Mouse (Mus musculus): ENCODE results near the gene Fstl3. TPM values are rescaled to one million over a fixed set of nuclear protein-coding genes. Genes with fewer than 3 reads are reported as not detected.

Gene Fstl3
- polyA plus RNA-seq, 1 experiment: 2.5 TPM

DNA sequence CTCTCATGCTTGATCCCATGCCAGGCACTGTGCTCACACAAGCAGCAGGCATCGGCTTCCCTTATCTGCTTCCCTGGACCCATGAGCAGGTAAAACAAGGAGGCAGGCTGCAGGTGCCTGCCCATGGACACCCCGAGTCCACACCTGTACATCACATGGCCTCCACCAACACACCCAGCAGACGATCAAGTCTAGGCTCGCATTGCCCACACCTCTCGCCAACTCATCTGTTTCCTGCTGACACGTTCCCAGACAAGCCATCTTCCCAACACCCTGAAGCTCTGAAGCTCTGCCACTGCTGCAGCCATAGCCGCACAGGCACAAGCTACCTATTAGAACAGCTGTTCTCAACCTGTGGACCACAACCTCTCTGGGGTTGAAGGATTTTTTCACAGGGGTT is 12.8 kb upstream of the Fstl3 start:
- no peak for DNase-seq
- no peak for TF ChIP-seq POLR2A (IDR thresholded peaks at IDR 0.05; ENCODE audit: borderline replicate concordance, insufficient read depth, low read length)
- no peak for TF ChIP-seq CTCF (IDR thresholded peaks at IDR 0.05; ENCODE audit: borderline replicate concordance, insufficient read depth, low read depth, low read length)

DNA sequence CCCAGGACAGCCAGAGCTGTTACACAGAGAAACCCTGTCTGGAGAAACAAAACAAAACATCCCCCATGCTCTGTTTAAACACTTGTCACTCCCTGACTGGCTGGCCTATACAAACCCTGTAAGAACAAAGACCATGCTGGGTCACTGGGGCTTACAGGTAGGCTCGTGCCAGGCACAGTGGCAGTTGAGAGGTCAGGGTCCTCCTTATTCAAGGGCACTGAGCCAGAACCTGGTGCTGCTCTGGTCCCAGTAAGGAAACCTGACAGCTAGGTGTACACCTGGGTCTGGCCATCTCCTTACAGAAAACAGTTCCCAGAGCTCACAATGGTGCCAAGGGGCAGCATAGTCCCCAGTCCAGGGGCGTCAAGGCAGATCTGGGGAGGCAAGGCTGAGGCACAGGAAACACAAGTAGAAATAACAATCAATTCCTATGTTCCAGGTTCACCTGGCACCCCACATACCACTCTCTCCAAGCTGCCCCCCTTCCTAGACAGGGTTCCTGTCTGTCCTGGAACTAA is 11.8 kb upstream of the Fstl3 start:
- DNase-seq: no peak
- peaks cover 28% of the 10 kb centered on the region for H3K4me1 ChIP-seq (ENCODE audit: control insufficient read depth, insufficient read depth, low read length)
- no peak overlapping the region for H3K27ac ChIP-seq (ENCODE audit: insufficient read depth, low read length)
- H3K4me3 ChIP-seq (replicated peaks; ENCODE audit: insufficient read depth, low read depth, low read length): peak overlapping the region; percentile 82
- WGBS: 39% methylated on average over 2 of the region's 2 CpGs
- H3K27me3 ChIP-seq (ENCODE audit: control insufficient read depth, insufficient read depth, low read length): no peaks in the 10 kb centered on the region
- TF ChIP-seq POLR2A (IDR thresholded peaks at IDR 0.05; ENCODE audit: borderline replicate concordance, insufficient read depth, low read length): no peak

More for the DNA sequence above, 12.8 kb upstream of the Fstl3 start:
- H3K27ac ChIP-seq (ENCODE audit: insufficient read depth, low read length): no peak overlapping the region
- H3K4me3 ChIP-seq (replicated peaks; ENCODE audit: insufficient read depth, low read depth, low read length): no peak overlapping the region
- peaks cover 28% of the 10 kb centered on the region for H3K4me1 ChIP-seq (ENCODE audit: control insufficient read depth, insufficient read depth, low read length)
- H3K27me3 ChIP-seq (ENCODE audit: control insufficient read depth, insufficient read depth, low read length): no peaks in the 10 kb centered on the region
- WGBS: 18% methylated on average over 7 of the region's 7 CpGs

DNA sequence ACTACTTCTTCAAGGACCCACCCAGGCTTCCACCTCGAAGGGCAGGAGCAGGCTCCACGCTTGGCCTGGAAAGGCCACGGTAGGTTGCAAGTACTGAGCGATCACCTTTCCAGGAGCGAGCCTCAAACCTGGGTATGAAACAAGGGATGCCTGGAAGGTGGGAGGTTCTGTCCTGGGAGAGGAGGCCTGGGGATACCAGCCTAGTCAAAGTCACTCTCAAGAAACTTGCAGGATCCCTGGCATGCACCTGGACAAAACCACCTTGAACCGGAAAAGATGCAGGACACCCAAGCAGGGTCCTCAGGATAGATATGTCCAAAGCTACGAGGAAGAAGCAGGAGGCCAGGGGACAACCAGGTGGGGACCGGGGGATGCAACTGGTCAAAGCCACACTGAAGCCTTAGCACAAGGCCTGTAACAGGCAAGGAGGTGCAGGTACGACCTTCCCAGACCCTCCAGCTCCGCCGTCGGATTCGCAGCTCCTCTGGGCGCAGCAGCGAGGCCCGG is 11.0 kb upstream of the Fstl3 start:
- DNase-seq: no peak
- Histone ChIP-seq H3K4me3 (replicated peaks; ENCODE audit: insufficient read depth, low read depth, low read length) (peak overlapping the region; percentile 82), H3K27ac (ENCODE audit: insufficient read depth, low read length) (peak overlapping the region; percentile 77), H3K4me1 (ENCODE audit: control insufficient read depth, insufficient read depth, low read length) (peaks cover 28% of the 10 kb centered on the region), H3K27me3 (ENCODE audit: control insufficient read depth, insufficient read depth, low read length) (no peaks in the 10 kb centered on the region)
- TF ChIP-seq CTCF (IDR thresholded peaks at IDR 0.05; ENCODE audit: borderline replicate concordance, insufficient read depth, low read depth, low read length): no peak
- TF ChIP-seq POLR2A (IDR thresholded peaks at IDR 0.05; ENCODE audit: borderline replicate concordance, insufficient read depth, low read length): no peak
- WGBS: 5% methylated on average over 16 of the region's 16 CpGs

DNA sequence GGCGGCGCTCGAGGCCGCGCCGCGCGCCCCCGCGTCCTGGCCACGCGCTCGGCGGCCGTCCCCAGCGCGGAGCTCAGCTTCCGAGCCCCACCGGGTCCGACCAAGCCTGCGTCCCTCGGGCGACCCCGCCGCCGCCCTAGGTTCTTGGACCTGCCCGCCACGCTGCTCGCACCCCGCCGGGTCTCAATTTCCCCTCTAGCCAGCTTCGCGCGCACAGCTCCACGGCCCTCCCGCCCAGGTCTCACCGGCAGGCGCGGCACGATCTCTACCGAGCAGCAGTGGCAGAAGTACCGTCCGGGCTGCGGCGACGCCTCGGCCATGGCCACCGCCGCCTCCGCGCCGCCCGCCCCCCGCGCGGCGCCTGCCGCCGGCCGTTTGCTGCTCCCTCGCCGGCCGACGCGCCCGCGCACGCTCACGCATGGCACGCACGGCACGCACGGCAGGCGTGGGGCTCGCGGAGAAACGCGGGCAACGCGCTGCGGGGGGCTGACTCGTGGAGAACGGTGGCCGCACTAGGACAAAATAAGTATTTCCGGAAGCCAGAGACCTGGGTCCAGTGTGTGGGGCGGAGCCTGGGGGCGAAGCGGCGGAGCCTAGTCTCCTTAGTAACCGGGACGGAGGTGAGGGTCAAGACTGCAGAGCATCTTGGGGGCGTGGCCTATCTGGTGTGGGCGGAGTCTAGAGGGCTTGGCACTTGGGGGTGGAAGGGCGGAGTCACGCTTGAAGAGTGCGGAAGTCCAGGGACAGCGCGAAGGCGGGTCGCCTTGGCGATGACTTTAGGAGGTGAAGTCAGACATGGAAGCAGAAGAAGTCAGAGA is 10.4 kb upstream of the Fstl3 start, which contains the start of gene Rnf126:
Gene Rnf126, minus strand, starts transcription at position 445 of the 818 bp plus-strand sequence.
- Histone ChIP-seq H3K4me3 (replicated peaks; ENCODE audit: insufficient read depth, low read depth, low read length) (peak within 1 kb of the TSS; percentile 82), H3K27me3 (ENCODE audit: control insufficient read depth, insufficient read depth, low read length) (no peaks in the 10 kb centered on the region), H3K4me1 (ENCODE audit: control insufficient read depth, insufficient read depth, low read length) (peaks cover 28% of the 10 kb centered on the region), H3K27ac (ENCODE audit: insufficient read depth, low read length) (peak within 1 kb of the TSS; percentile 77)
- WGBS: 1% methylated on average over 101 of the region's 101 CpGs
- DNase-seq: peak; percentile 99 to 100
- peak; percentile 52 for TF ChIP-seq POLR2A (IDR thresholded peaks at IDR 0.05; ENCODE audit: borderline replicate concordance, insufficient read depth, low read length)
- TF ChIP-seq CTCF (IDR thresholded peaks at IDR 0.05; ENCODE audit: borderline replicate concordance, insufficient read depth, low read depth, low read length): no peak

DNA sequence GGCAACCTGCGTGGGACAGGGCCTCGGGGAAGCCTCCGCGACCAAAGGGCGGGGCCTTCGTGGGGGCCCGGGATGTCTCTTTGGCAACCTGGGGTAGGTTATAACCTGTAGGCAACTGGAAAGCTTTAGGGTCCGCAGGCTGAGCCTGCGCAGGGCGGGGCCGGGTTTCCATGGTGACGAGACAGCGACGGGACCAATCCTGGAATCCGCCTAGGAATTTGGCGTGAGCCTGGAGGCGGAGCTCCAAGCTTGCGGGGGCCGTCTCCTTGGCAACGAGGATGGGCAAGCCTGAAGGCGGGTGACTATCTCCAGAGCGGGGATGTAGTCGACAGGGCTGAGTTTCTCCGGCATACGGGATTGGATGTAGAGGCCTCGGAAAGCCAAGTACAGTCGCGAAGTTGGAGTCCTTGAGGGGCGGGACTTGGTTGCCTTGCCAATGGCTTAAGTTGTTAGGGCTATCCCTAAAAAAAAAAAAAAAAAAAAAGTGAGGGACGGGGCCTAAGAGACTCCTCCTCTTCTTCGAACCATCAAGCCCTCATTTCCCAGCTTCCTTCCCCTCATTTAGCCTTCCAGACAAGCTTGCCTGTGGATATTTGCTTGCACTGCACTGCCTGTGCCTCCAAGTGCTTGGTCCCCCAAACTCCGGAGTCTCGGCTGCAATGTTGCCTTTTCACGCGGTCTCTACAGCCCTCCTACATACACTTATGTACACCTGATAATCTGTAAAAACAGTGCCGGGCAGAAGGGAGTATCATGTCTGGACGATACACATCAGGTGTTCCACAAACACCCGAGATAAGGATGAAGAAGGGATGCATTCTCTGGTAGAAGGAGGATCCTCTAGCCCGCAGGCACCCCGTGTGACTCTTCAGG is 9.5 kb upstream of the Fstl3 start:
- Histone ChIP-seq H3K27me3 (ENCODE audit: control insufficient read depth, insufficient read depth, low read length) (no peaks in the 10 kb centered on the region), H3K4me3 (replicated peaks; ENCODE audit: insufficient read depth, low read depth, low read length) (peak overlapping the region; percentile 82), H3K4me1 (ENCODE audit: control insufficient read depth, insufficient read depth, low read length) (peaks cover 27% of the 10 kb centered on the region), H3K27ac (ENCODE audit: insufficient read depth, low read length) (peak overlapping the region; percentile 40)
- DNase-seq: peak; percentile 93 to 95
- WGBS: 7% methylated on average over 40 of the region's 40 CpGs
- no peak for TF ChIP-seq CTCF (IDR thresholded peaks at IDR 0.05; ENCODE audit: borderline replicate concordance, insufficient read depth, low read depth, low read length)

DNA sequence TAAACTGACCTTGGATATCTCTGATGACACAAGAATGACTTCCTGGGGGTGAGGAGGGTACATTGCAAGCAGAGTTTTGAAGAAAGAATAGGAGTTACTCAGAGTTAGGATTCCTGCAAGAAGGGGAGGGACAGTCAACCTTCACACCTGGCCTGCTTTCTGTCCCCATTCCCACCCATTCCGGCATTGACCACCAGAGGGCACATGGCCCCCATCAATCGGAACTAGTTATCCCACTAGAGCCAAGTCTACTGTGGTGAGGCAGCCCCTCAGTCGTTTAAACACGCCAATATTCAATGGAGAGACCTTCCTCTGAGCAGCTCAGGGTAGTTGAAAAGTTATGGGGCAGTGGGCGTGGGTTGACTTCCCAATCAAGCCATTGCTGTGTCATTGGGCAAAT is 8.7 kb upstream of the Fstl3 start:
- peak; percentile 67 to 80 for DNase-seq
- H3K27ac ChIP-seq (ENCODE audit: insufficient read depth, low read length): no peak overlapping the region
- TF ChIP-seq POLR2A (IDR thresholded peaks at IDR 0.05; ENCODE audit: borderline replicate concordance, insufficient read depth, low read length): no peak
- peak; percentile 96 for TF ChIP-seq CTCF (IDR thresholded peaks at IDR 0.05; ENCODE audit: borderline replicate concordance, insufficient read depth, low read depth, low read length)
- H3K4me1 ChIP-seq (ENCODE audit: control insufficient read depth, insufficient read depth, low read length): peaks cover 19% of the 10 kb centered on the region
- no peaks in the 10 kb centered on the region for H3K27me3 ChIP-seq (ENCODE audit: control insufficient read depth, insufficient read depth, low read length)
- WGBS: 2% methylated on average over 5 of the region's 5 CpGs
- no peak overlapping the region for H3K4me3 ChIP-seq (replicated peaks; ENCODE audit: insufficient read depth, low read depth, low read length)

DNA sequence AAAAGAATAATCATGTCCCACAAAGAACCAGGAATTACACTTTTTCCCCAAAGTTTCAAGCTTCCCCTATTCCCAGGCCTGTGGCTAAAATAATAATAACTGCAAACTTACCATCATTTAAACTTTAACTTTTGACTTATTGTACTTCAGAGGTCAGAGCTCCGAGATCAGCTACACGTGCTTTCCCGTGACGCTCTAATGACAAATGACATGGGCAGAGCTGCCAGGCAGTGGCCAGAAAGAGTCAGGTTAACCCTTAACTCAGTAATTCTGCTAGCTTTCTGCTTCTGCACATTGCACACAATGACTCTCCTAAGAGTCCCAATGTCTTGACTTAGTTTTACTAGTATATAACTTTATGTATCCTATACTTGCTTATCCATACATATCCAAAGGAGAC is 7.7 kb upstream of the Fstl3 start:
- peaks cover 10% of the 10 kb centered on the region for H3K4me1 ChIP-seq (ENCODE audit: control insufficient read depth, insufficient read depth, low read length)
- no peak overlapping the region for H3K27ac ChIP-seq (ENCODE audit: insufficient read depth, low read length)
- 75% methylated on average over 4 of the region's 4 CpGs for WGBS
- H3K4me3 ChIP-seq (replicated peaks; ENCODE audit: insufficient read depth, low read depth, low read length): no peak overlapping the region
- DNase-seq: no peak
- TF ChIP-seq CTCF (IDR thresholded peaks at IDR 0.05; ENCODE audit: borderline replicate concordance, insufficient read depth, low read depth, low read length): no peak
- TF ChIP-seq POLR2A (IDR thresholded peaks at IDR 0.05; ENCODE audit: borderline replicate concordance, insufficient read depth, low read length): no peak
- no peaks in the 10 kb centered on the region for H3K27me3 ChIP-seq (ENCODE audit: control insufficient read depth, insufficient read depth, low read length)
